Mouse (Mus musculus): ENCODE measurements around the gene Slit1.

DNA sequence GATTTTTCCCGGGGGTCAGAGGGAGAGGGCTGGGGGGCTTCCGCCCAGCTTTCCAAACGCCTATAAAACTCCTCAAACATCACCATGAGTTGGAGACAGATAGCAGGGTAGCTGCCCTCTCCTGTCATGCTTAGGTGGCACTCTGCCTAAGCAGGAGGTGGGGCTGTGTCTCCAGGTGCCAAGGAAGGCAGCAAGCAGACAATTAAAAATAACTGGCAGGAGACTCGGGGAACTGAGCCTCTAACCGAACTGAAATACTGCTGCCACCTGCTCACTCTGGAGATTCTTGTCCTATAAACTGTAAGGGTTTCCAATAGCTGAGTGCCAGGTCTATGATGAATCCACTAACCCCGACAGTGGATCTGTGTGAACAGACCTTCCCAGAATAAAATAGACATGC lies 131.8 kb downstream of the Slit1 start:
- no peak for TF ChIP-seq CTCF (IDR thresholded peaks at IDR 0.05; ENCODE audit: borderline replicate concordance, extremely low read depth, insufficient read depth, insufficient read length)
- no peak for TF ChIP-seq POLR2A (IDR thresholded peaks at IDR 0.05; ENCODE audit: borderline replicate concordance, extremely low read depth, insufficient read depth, insufficient read length, poor library complexity, severe bottlenecking)
